Mouse (Mus musculus): ENCODE results near the gene Dock4. TPM values are rescaled to one million over a fixed set of nuclear protein-coding genes. Genes with fewer than 3 reads are reported as not detected.

Dock4 gene
- polyA plus RNA-seq, 2 experiments, result 7.7 to 12.2 TPM

GRCm38 (mm10) chr12:40645869-40646268 is 200.1 kb downstream of the Dock4 start:
- WGBS, result 51% methylated on average over 6 of the region's 6 CpGs
- Histone ChIP-seq H3K27me3 (ENCODE audit: control insufficient read depth, insufficient read depth, low read length) (no peaks in the 10 kb centered on the region), H3K36me3 (ENCODE audit: control insufficient read depth, insufficient read depth, low read length) (no peaks in the 10 kb centered on the region), H3K4me3 (replicated peaks; ENCODE audit: low read length) (no peak overlapping the region), H3K9me3 (ENCODE audit: control insufficient read depth, low read length) (no peaks in the 10 kb centered on the region), H3K27ac (replicated peaks; ENCODE audit: low read depth, low read length) (no peak overlapping the region), H3K4me2 (replicated peaks; ENCODE audit: low read depth, low read length, severe bottlenecking) (no peak overlapping the region), H3K9ac (ENCODE audit: low read depth, low read length, severe bottlenecking) (no peak overlapping the region), H3K4me1 (ENCODE audit: control insufficient read depth, insufficient read depth, low read length) (no peaks in the 10 kb centered on the region)
- no peak; the same call in 1 of the 2 replicates for ATAC-seq (ENCODE audit: low FRiP score, low read depth)
- no peak for DNase-seq (ENCODE audit: low spot score)
- TF ChIP-seq POLR2A (IDR thresholded peaks at IDR 0.05; ENCODE audit: borderline replicate concordance, extremely low read depth, insufficient read depth, insufficient read length), result no peak

DNA sequence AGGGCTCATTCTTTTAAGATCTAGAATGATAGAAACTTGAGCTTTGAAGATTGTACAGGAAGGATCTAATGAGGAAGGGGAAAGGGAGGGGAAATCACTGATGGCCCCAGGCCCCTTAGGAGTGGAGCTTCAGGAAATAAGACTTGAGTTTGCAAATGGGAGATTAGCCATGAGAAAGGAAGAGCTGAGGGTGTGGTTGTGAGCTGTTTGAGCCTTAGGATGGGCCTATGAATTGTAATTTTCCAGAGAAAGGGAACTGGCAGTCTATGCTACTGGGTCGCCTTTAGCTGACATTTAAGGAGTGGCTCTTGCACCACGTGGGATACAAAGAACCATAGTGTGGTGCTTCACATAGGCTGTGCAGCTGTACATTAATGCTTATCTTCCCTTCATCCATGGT is 208.6 kb downstream of the Dock4 start:
- ATAC-seq (ENCODE audit: low FRiP score, low read depth) (no peak), DNase-seq (ENCODE audit: low spot score) (no peak)
- Histone ChIP-seq H3K9me3 (ENCODE audit: control insufficient read depth, low read length) (no peaks in the 10 kb centered on the region), H3K4me2 (replicated peaks; ENCODE audit: low read depth, low read length, severe bottlenecking) (no peak overlapping the region), H3K4me1 (ENCODE audit: control insufficient read depth, insufficient read depth, low read length) (no peaks in the 10 kb centered on the region), H3K36me3 (ENCODE audit: control insufficient read depth, insufficient read depth, low read length) (no peaks in the 10 kb centered on the region), H3K27ac (replicated peaks; ENCODE audit: low read depth, low read length) (no peak overlapping the region), H3K4me3 (replicated peaks; ENCODE audit: low read length) (no peak overlapping the region), H3K9ac (ENCODE audit: low read depth, low read length, severe bottlenecking) (no peak overlapping the region), H3K27me3 (ENCODE audit: control insufficient read depth, insufficient read depth, low read length) (no peaks in the 10 kb centered on the region)
- WGBS, result 80% methylated on average over 2 of the region's 2 CpGs
- TF ChIP-seq POLR2A (IDR thresholded peaks at IDR 0.05; ENCODE audit: borderline replicate concordance, extremely low read depth, insufficient read depth, insufficient read length), result no peak

DNA sequence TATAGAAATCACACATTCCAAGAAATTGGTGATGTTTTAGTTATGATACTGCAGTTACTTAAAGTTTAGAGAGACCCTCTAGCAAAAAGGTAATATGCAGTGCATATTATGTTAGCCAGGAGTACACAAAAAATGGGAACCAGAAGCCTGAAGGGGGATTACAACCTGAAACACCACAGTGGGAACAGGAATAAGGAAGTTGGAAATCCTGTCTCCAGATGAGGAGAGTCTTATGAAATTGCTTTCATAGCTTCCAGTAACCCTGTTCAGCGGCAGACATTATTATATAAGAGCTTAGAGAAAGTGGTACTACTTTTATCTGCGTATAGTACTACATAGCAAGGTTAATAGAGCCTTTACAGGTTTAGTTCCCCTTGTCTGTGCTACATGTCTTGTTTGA is 210.1 kb downstream of the Dock4 start:
- Histone ChIP-seq H3K27me3 (ENCODE audit: control insufficient read depth, insufficient read depth, low read length) (no peaks in the 10 kb centered on the region), H3K9me3 (ENCODE audit: control insufficient read depth, low read length) (no peaks in the 10 kb centered on the region), H3K9ac (ENCODE audit: low read depth, low read length, severe bottlenecking) (no peak overlapping the region), H3K27ac (replicated peaks; ENCODE audit: low read depth, low read length) (no peak overlapping the region), H3K4me3 (replicated peaks; ENCODE audit: low read length) (no peak overlapping the region), H3K36me3 (ENCODE audit: control insufficient read depth, insufficient read depth, low read length) (no peaks in the 10 kb centered on the region), H3K4me1 (ENCODE audit: control insufficient read depth, insufficient read depth, low read length) (no peaks in the 10 kb centered on the region), H3K4me2 (replicated peaks; ENCODE audit: low read depth, low read length, severe bottlenecking) (no peak overlapping the region)
- no peak for ATAC-seq (ENCODE audit: low FRiP score, low read depth)
- no peak for DNase-seq (ENCODE audit: low spot score)
- 76% methylated on average over 2 of the region's 2 CpGs for WGBS
- no peak for TF ChIP-seq POLR2A (IDR thresholded peaks at IDR 0.05; ENCODE audit: borderline replicate concordance, extremely low read depth, insufficient read depth, insufficient read length)

GRCm38 (mm10) chr12:40656438-40656837 is 210.7 kb downstream of the Dock4 start:
- DNase-seq (ENCODE audit: low spot score) (no peak), ATAC-seq (ENCODE audit: low FRiP score, low read depth) (no peak)
- no peaks in the 10 kb centered on the region for H3K4me1 ChIP-seq (ENCODE audit: control insufficient read depth, insufficient read depth, low read length)
- TF ChIP-seq POLR2A (IDR thresholded peaks at IDR 0.05; ENCODE audit: borderline replicate concordance, extremely low read depth, insufficient read depth, insufficient read length), result no peak
- H3K4me3 ChIP-seq (replicated peaks; ENCODE audit: low read length), result no peak overlapping the region
- H3K36me3 ChIP-seq (ENCODE audit: control insufficient read depth, insufficient read depth, low read length), result no peaks in the 10 kb centered on the region
- H3K9ac ChIP-seq (ENCODE audit: low read depth, low read length, severe bottlenecking), result no peak overlapping the region
- 76% methylated on average over 5 of the region's 5 CpGs for WGBS
- no peak overlapping the region for H3K27ac ChIP-seq (replicated peaks; ENCODE audit: low read depth, low read length)
- no peak overlapping the region for H3K4me2 ChIP-seq (replicated peaks; ENCODE audit: low read depth, low read length, severe bottlenecking)
- no peaks in the 10 kb centered on the region for H3K27me3 ChIP-seq (ENCODE audit: control insufficient read depth, insufficient read depth, low read length)
- no peaks in the 10 kb centered on the region for H3K9me3 ChIP-seq (ENCODE audit: control insufficient read depth, low read length)

- Histone ChIP-seq H3K9ac (ENCODE audit: low read depth, low read length, severe bottlenecking) (no peak overlapping the region), H3K27me3 (ENCODE audit: control insufficient read depth, insufficient read depth, low read length) (no peaks in the 10 kb centered on the region), H3K36me3 (ENCODE audit: control insufficient read depth, insufficient read depth, low read length) (no peaks in the 10 kb centered on the region), H3K27ac (replicated peaks; ENCODE audit: low read depth, low read length) (no peak overlapping the region), H3K4me2 (replicated peaks; ENCODE audit: low read depth, low read length, severe bottlenecking) (no peak overlapping the region), H3K9me3 (ENCODE audit: control insufficient read depth, low read length) (no peaks in the 10 kb centered on the region), H3K4me3 (replicated peaks; ENCODE audit: low read length) (no peak overlapping the region), H3K4me1 (ENCODE audit: control insufficient read depth, insufficient read depth, low read length) (no peaks in the 10 kb centered on the region)
- 79% methylated on average over 4 of the region's 4 CpGs for WGBS
- TF ChIP-seq POLR2A (IDR thresholded peaks at IDR 0.05; ENCODE audit: borderline replicate concordance, extremely low read depth, insufficient read depth, insufficient read length), result no peak
- ATAC-seq (ENCODE audit: low FRiP score, low read depth) (no peak), DNase-seq (ENCODE audit: low spot score) (no peak)
These were observed 211.6 kb downstream of the Dock4 start for GRCm38 (mm10) chr12:40657229-40657885.

Data from limb, embryonic 14.5 days (tissue).